Mouse (Mus musculus) embryonic facial prominence, embryonic 10.5 days (tissue): ENCODE measurements around the gene Pex14. TPM values are rescaled to one million over a fixed set of nuclear protein-coding genes. Genes with fewer than 3 reads are reported as not detected.
"Not testable (repeated sequence)": the region's sequence is repeated elsewhere in the genome, so short reads cannot be mapped to it uniquely, and the experiment has no call there.

ENCODE experiments used
- DNase-seq: peaks from one replicate; pipeline ENCODE4 v3.0.0-alpha.2; 2017; ENCODE audit warnings: low spot score
- H3K27ac ChIP-seq: fragments of 300-500 bp; sonication (generic); replicated peaks from 2 replicates; pipeline ENCODE4 v1.5.1; 2016; ENCODE audit warnings: mild to moderate bottlenecking
- H3K27me3 ChIP-seq: fragments of 300-500 bp; sonication (generic); replicated peaks from 2 replicates; pipeline ENCODE4 v1.6.1; 2016; ENCODE audit warnings: low read depth, mild to moderate bottlenecking; ENCODE audit not compliant: poor library complexity, severe bottlenecking
- H3K36me3 ChIP-seq: fragments of 300-500 bp; sonication (generic); replicated peaks from 2 replicates; pipeline ENCODE4 v1.6.1; 2016; ENCODE audit warnings: mild to moderate bottlenecking, moderate library complexity
- H3K4me1 ChIP-seq: fragments of 300-500 bp; sonication (generic); 2 replicates; pipeline ENCODE4 v1.6.1; 2016
- H3K4me3 ChIP-seq: fragments of 300-500 bp; sonication (generic); 2 replicates; pipeline ENCODE4 v1.5.1; 2016; ENCODE audit warnings: mild to moderate bottlenecking, moderate library complexity
- H3K9me3 ChIP-seq: fragments of 300-500 bp; sonication (generic); 2 replicates; pipeline ENCODE4 v1.6.1; 2016; ENCODE audit warnings: mild to moderate bottlenecking
- WGBS: fragments of 180-500 bp; shearing (Covaris S2); methylation state at CpG from one replicate; pipeline ENCODE4 v1.1.7; 2016; 5-methylcytosine and 5-hydroxymethylcytosine counted together
- polyA plus RNA-seq: library from polyadenylated mRNA; unstranded; fragments of >200 nt; fragmentation: Nextera tagmentation; extraction: Ambion mirVana; gene quantifications from 2 replicates; pipeline ENCODE4 v1.2.1, GENCODE M21; 2016

The Pex14 gene
- polyA plus RNA-seq, 1 experiment from 2014 or later, result 59.0 TPM

- 90% methylated on average over 21 of the region's 21 CpGs for WGBS
- Histone ChIP-seq H3K27me3 (no peaks in the 10 kb centered on the region), H3K27ac (no peak overlapping the region), H3K36me3 (peaks cover 79% of the 10 kb centered on the region), H3K9me3 (no peaks in the 10 kb centered on the region), H3K4me3 (no peak overlapping the region), H3K4me1 (peaks cover 20% of the 10 kb centered on the region)
- no peak for DNase-seq
Measured at GRCm38 (mm10) chr4:149131789-149132565, 32.3 kb upstream of the Pex14 start.

GRCm38 (mm10) chr4:149131021-149131752, 31.5 kb upstream of the Pex14 start:
- Histone ChIP-seq H3K36me3 (peaks cover 87% of the 10 kb centered on the region), H3K4me1 (peaks cover 18% of the 10 kb centered on the region), H3K4me3 (no peak overlapping the region), H3K27me3 (no peaks in the 10 kb centered on the region), H3K9me3 (no peaks in the 10 kb centered on the region), H3K27ac (no peak overlapping the region)
- no peak for DNase-seq
- WGBS, result 83% methylated on average over 23 of the region's 23 CpGs

GRCm38 (mm10) chr4:149128467-149128866, 28.8 kb upstream of the Pex14 start:
- Histone ChIP-seq H3K4me1 (peaks cover 17% of the 10 kb centered on the region), H3K9me3 (no peaks in the 10 kb centered on the region), H3K27ac (no peak overlapping the region), H3K36me3 (peaks cover 80% of the 10 kb centered on the region), H3K4me3 (no peak overlapping the region), H3K27me3 (no peaks in the 10 kb centered on the region)
- WGBS, result 87% methylated on average over 18 of the region's 18 CpGs
- no peak for DNase-seq

- DNase-seq, result no peak
- no peak within 1 kb of the TSS for H3K4me3 ChIP-seq
- H3K9me3 ChIP-seq, result no peaks in the 10 kb centered on the region
- no peak within 1 kb of the TSS; the same call in 1 of the 2 replicates for H3K27ac ChIP-seq
- 0 out of 2 replicates have a peak, but pooled peaks cover 8% of the 10 kb centered on the region for H3K4me1 ChIP-seq
- H3K36me3 ChIP-seq, result peaks cover 62% of the 10 kb centered on the region
- H3K27me3 ChIP-seq, result no peaks in the 10 kb centered on the region
- 87% methylated on average over 11 of the region's 11 CpGs for WGBS
Measured at GRCm38 (mm10) chr4:149126663-149127062, 27.0 kb upstream of the Pex14 start, which contains the start of gene Cort. Cort (minus strand) TSS chr4:149126763.

- WGBS, result 73% methylated on average over 6 of the region's 6 CpGs
- H3K27me3 ChIP-seq, result no peaks in the 10 kb centered on the region
- no peaks in the 10 kb centered on the region for H3K9me3 ChIP-seq
- 0 out of 2 replicates have a peak, but pooled peaks cover 8% of the 10 kb centered on the region for H3K4me1 ChIP-seq
- no peak overlapping the region for H3K4me3 ChIP-seq
- H3K36me3 ChIP-seq, result peaks cover 56% of the 10 kb centered on the region
- no peak for DNase-seq
- H3K27ac ChIP-seq, result no peak overlapping the region
Measured at GRCm38 (mm10) chr4:149126115-149126509, 26.4 kb upstream of the Pex14 start.

GRCm38 (mm10) chr4:149125341-149126114, 25.9 kb upstream of the Pex14 start:
- Histone ChIP-seq H3K4me3 (no peak overlapping the region), H3K9me3 (no peaks in the 10 kb centered on the region), H3K4me1 (0 out of 2 replicates have a peak, but pooled peaks cover 8% of the 10 kb centered on the region), H3K27me3 (no peaks in the 10 kb centered on the region), H3K27ac (no peak overlapping the region), H3K36me3 (peaks cover 53% of the 10 kb centered on the region)
- DNase-seq, result no peak
- WGBS, result 65% methylated on average over 11 of the region's 11 CpGs

GRCm38 (mm10) chr4:149123432-149123831, 23.8 kb upstream of the Pex14 start:
- H3K4me1 ChIP-seq, result 0 out of 2 replicates have a peak, but pooled peaks cover 8% of the 10 kb centered on the region
- H3K9me3 ChIP-seq, result no peaks in the 10 kb centered on the region
- no peaks in the 10 kb centered on the region for H3K27me3 ChIP-seq
- H3K4me3 ChIP-seq, result no peak overlapping the region
- H3K36me3 ChIP-seq, result peaks cover 41% of the 10 kb centered on the region
- no peak overlapping the region for H3K27ac ChIP-seq
- DNase-seq, result no peak
- 68% methylated on average over 5 of the region's 5 CpGs for WGBS

GRCm38 (mm10) chr4:149119978-149120562, 20.4 kb upstream of the Pex14 start:
- not testable (repeated sequence) for H3K27ac ChIP-seq, H3K9me3 ChIP-seq, H3K27me3 ChIP-seq, DNase-seq, H3K4me3 ChIP-seq, H3K4me1 ChIP-seq
- H3K36me3 ChIP-seq, result peaks cover 28% of the 10 kb centered on the region
- WGBS, result 88% methylated on average over 12 of the region's 12 CpGs

GRCm38 (mm10) chr4:149103875-149104561, 4.3 kb upstream of the Pex14 start, which contains the start of gene Dffa:
Dffa (plus strand) TSS chr4:149104146.
- Histone ChIP-seq H3K4me1 (peaks cover 12% of the 10 kb centered on the region), H3K27ac (peak within 1 kb of the TSS; percentile 74), H3K27me3 (no peaks in the 10 kb centered on the region), H3K36me3 (peaks cover 23% of the 10 kb centered on the region), H3K4me3 (peak within 1 kb of the TSS; percentile 74), H3K9me3 (no peaks in the 10 kb centered on the region)
- WGBS, result under 1% methylated on average over 35 of the region's 35 CpGs
- DNase-seq, result peak; percentile 90

GRCm38 (mm10) chr4:149101456-149101855, 1.8 kb upstream of the Pex14 start:
- Histone ChIP-seq H3K4me3 (no peak overlapping the region), H3K9me3 (no peaks in the 10 kb centered on the region), H3K27ac (no peak overlapping the region), H3K4me1 (peaks cover 28% of the 10 kb centered on the region), H3K27me3 (no peaks in the 10 kb centered on the region), H3K36me3 (peaks cover 5% of the 10 kb centered on the region)
- 84% methylated on average over 3 of the region's 3 CpGs for WGBS
- no peak for DNase-seq

GRCm38 (mm10) chr4:149100449-149100848, 773 bp upstream of the Pex14 start:
- H3K36me3 ChIP-seq, H3K4me3 ChIP-seq, H3K9me3 ChIP-seq, DNase-seq, H3K27ac ChIP-seq, H3K27me3 ChIP-seq: not testable (repeated sequence)
- WGBS, result 86% methylated on average over 12 of the region's 12 CpGs
- peaks cover 28% of the 10 kb centered on the region for H3K4me1 ChIP-seq
